Mouse (Mus musculus) natural killer cell, adult 2 months (primary cell): ENCODE results near the gene Klf16.
A peak's percentile ranks its signal among the peaks of the same experiment; 100 is the strongest.

Experiments used
- DNase-seq, 2 experiments: peaks; one replicate each; pipeline ENCODE4 v3.0.0; 2022; ENCODE audit warnings: low spot score in 2 of 2

Gene Klf16

DNA sequence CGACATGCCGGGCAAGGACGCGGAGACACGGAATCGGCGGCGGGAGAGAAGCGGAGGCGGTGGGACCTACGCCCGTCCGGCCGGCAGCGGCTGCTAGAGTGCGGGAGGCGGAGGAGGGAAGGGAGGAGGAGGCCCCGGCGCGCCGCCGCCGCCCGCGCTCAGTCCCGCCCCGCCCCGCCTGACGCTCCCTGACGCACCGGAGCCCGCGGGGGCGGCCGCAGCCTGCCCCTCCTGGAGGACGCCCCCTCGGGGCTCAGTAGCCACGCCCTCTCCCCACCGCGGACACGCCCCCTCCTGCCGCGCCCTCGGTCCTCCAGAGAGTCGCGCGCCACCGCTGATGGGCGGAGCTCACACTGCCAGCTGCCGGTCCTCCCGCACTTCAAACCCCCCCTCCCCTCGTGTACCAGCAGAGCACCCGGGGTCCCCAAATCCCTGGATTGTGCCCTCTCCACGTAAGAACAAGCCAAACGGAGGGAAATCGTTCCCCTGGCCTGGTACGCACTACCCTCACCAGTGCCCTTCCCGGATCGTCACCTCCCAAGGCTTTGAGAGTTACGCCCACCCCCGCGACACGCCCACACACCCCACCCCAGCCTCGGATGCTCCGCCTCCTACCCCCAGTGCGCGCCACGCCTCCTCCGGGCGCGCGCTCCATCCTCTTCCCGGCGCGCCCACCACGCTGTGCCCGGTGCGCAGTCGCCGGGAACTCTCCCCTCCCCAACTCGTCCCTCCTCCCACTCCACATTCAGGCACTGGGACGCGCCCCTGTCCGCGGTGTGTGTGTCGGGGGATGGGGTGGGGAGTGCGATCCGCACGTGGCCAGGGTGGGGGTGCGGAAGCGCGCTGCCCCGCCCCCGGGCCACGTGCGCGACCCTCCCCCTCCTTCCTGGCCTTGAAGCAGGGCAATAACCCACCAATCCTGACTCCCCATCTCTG, at the start of gene Klf16:
Gene Klf16, minus strand, starts transcription at position 127 of the 936 bp plus-strand sequence.
- peak; percentile 99 for DNase-seq

DNA sequence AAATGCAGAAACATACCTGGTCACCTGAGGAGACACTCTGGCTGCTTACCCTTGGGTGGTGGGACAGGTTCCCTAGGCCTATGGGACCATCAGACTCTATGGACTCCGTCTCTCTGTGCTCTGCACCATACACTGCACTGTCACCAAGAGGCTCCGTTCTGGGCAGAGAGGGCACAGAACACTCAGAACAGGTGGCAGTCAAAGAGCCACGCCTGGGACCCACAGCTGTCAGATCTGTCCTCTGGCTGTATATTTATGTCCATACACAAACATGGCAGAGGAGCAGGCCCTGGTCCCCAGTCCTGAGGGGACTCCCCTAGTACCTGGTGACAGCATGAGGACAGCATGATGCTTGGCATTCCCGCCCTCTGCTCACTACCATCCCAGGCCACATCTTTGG, 48.6 kb upstream of the Klf16 start:
- no peak for DNase-seq

DNA sequence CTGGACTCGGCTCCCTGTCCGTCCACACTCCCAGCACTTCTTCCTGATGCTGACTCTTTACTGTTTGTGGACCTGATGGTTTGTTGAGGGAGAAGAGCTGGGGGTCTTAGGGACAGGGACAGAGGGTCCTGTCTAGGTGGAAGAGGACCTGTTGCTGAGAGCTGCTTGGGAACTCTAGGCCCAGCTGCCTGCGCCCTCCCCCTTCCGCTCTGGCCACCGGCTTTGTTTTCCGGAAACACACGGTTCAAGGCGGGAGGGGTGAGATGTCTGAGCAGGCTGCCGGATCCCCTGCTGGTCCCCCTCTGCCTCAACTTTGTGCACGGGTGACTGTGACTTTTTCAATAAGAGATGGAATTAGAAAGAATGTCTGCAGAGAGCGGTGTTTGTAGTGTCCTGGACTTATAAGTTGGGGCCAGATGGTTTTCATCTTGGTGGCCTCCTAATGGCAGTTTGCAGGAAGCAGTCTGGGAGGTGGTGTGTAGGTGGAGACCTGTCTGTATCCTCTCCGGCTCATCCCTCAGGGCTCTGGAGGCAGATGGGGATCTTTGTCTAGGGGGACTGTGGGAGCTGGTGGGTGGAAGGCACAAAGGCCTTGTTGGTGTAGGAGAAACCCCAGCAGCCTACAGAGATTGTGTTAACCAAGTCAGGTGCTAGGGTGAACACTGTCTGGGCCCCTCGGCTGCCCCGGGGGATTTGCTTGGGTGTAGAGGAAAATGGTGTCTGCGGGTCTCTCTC, 46.5 kb upstream of the Klf16 start:
- peak; percentile 80 to 81 for DNase-seq

DNA sequence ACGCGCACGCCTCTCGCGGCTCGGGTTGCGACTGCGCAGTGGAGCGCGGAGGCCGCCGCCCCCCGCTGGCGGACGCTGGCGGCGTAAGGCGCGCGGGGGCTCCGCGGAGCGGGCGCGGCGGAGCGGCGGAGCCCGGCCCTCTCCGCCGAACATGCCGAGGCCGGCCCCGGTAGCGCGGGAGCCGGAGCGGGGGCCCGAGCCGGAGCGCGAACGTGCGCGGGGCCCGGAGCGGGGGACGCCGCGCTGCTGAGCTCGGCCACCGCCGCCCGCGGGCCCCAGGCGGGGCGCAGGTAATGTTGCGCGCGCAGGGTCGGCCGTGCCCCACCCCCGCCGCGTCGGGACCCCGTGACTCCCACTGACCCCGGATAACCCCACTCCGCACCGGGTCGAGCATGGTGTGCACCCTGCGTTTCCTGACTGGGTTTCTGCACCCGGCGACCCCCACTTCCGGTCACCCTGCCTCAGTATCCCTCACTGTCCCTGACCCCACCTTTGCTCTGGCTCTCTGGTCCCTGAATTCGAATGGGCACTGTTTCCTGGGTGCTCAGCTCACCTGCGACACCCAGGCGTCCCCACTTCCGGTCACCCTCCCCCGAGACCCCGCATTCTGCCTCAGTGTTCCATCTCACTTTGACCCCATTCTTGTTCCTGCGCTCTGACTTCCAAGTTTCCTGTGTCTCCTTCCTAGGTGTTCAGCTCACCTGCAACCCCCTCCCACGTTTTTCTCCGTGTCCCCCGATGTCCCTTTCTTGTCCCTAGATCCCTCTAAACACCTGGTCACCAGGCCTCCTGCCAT, 45.7 kb upstream of the Klf16 start, which contains the start of gene Csnk1g2:
Gene Csnk1g2, plus strand, starts transcription at position 178 of the 796 bp plus-strand sequence.
- peak; percentile 73 to 79 for DNase-seq

DNA sequence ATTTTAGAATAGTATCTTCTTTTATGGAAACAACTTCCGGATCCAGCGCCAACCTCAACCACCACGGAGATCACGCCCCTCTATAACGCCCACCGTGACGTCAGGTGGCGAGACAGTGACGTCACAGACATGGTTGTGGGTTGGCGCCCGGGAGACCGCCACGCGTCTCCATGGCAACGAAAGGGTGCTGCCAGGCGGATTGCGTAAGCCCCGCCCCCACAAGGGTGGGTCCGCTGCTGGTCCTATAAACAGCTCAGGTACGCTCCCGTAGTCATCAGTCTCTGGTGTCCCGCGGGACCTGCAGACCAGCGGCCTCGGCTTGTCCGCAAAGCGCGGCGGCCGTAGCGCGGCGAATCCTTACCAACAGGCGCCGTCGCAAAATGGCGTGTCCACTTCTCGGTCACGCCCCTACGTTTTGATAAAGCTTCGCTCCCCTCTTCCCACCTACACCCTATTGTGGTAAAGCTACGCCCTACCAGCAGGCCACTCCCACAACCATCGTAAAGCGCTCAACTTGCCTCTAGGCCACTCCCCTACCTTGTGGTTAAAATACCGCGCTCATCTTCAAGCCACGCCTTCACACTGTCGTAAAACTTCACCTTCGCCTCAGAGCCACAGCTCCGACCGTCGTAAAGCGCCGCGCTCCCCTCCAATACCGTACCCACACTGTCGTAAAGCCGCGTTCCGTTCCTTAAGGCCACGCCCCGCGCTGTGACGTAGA, 45.0 kb upstream of the Klf16 start:
- DNase-seq: peak; percentile 100

DNA sequence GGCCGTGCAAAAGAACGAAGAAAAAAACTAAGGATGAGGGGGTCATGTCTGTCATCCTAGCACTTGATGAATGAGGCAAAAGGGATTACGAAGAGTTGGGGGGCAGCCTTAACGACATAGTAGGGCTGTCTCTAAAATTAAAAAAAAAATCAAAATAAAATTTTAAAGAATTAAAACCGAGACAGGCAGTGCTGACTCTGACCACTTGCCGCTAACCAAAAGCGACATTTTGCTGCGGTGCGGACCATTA, 44.5 kb upstream of the Klf16 start:
- no peak for DNase-seq

DNA sequence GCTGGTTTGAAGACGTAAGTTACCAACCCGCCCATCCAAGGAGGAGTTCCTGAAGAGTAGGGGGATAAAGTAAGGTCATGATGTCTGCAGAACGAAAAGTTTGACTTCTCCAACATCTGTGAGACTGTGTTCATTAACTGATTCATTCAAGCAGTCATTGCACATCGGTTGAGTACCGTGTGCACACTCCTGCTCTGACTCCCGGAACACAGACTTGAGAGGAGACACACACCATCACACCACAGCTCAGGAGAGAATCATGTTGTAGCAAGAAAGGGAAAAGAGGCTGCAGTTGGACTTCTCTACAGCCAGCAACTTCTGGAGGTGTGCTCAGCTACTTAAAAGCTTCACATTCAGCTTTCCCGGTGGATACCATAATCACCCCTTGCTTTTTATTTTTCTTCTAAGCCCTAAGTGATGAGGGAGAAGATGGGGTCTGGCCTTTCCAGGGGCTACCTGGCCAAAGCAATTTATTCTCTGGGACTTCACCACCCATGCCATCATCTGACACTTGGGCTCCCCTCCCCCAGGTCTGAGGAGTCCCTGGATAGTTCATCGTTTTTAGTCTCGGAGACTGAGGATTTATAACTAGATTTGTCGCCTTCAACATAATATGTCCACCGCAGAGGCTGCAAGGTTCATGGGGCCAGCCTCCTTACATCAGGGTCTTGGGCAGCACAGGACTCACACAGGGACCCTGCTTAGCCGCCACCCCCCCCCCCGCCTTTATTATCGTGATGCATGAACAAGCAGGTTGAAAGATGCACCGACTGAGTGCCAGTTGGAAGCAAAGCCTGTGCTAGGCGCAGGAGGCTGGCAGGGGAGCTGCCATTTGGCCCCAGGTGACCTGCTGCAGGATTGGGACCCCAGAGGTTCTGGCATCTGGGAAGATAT, 43.9 kb upstream of the Klf16 start:
- DNase-seq: no peak

DNA sequence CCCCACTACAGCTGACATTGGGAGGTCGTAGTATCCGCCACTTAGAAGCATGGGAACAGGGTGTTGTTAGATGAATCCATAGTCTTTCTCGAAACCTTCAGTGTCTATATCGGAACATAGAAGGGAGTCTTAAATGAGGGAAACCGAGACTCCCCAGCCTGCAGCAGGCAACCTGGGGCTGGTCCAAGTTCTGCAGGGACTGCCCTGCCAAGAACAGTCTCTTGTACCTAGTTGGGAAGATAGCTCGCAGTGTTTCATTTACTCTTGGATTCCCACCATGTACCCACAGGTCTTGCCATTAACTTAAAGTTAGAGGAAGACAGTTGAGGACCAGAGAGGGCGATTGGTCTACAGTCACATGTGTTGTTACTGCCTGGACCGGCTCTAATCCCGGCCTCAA, 43.2 kb upstream of the Klf16 start:
- no peak for DNase-seq

DNA sequence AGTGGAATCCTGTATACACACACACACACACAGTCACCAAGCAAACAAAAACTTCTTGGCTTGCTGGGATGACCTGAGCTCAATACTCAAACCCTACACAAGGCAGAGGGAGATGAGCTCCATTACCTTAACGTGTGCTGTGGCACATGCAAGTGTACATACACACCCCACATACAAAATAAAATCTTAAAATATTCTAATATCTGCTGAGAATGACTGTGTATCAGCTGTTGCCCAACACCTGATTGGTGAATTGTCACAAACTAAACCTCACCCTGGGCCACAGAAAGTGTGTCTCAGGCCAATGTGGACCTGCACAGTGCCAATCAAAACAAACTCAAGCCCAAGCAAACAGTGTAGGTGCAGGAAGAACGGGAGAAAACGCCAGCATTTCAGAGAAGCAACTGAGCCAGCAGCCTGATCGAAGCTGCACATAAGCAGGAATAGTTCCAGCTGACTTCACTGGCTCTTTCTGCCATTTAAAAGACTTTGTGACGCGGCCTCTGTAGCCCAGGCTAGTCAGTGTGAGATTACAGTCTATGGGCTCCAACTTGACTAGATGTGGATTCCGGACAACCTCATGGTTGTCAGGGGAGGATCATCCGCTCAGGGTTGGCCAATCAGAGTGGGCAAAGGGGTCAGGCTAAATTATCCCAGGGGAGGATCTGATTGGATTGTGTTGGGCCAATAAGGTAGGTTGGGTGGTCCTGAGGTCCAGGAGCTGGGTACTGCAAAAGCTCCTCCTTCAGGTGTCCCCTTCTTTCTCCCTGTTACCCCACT, 42.5 kb upstream of the Klf16 start:
- no peak for DNase-seq

DNA sequence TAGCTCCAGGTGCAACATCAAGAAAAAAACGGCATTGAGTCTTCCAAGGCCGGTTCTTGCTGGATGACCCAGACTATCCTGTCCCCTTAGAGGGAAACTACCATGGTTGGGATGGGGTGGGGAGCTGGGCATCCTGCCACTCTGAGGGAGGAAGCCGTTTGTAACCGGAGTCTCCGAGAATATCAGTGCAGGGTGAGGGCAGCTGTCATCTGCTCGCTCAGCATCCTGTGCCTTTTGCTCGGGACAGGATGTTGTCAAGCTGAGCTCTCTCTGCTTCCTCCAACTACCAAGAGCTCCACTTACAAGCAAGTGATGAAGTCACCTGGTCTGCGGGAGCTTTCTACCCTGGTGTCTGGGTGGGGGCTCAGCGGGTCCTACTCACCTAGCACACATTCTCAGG, 41.1 kb upstream of the Klf16 start:
- peak; percentile 58 to 67 for DNase-seq

DNA sequence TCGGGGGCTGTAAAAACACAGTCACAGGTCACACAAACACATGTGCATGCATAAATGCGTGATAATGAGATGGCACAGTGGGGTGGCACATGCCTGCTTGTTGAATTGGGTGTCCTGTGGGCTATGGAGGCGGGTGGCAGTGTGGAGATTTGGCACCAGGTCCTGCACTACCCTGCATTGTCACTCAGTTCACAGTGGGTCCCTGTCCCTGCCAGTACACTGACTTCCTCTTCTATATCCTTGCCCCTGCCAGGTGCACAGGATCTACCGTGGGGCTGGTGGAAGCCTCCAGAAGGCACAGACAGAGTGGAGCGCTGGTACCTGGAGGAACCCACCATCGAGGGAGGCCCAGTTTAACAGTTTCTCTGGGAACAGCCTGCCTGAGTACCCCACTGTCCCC, 37.2 kb upstream of the Klf16 start:
- DNase-seq: no peak

DNA sequence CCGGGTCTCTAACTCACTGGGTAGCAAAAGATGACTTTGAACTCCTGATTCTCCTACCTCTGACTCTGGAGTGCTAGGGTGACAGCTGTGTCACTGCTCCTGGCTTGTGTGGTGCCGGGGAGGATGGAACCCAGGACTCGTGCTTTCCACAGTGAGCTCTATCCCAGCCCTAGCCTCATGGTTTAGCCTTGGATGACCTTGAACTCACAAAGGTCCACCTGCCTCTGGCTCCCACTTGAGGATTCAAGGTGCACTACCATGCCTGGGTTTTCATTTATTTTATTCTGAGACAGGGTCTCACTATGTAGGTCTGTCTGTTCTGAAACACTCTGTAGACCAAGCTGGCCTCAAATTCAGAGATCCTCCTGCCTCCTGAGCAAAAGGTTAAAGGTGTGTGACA, 36.7 kb upstream of the Klf16 start:
- no peak for DNase-seq

DNA sequence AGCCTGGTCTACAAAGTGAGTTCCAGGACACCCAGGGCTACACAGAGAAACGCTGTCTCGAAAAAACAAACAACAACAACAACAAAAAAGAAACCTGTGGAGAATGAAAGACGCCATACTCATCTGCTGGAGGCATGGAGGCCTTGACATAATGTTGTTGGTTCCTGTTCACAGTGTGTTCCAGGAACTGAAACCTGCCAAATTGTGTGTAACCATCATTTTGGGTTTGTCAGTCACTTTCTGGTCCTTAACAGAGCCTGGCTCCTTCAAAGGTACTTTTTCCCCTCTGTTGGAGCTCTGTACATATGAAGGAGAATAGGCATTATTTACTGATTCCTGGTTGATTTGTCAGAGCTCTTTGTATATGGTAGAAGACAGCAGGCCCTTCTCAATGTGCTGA, 34.8 kb upstream of the Klf16 start:
- DNase-seq: no peak

DNA sequence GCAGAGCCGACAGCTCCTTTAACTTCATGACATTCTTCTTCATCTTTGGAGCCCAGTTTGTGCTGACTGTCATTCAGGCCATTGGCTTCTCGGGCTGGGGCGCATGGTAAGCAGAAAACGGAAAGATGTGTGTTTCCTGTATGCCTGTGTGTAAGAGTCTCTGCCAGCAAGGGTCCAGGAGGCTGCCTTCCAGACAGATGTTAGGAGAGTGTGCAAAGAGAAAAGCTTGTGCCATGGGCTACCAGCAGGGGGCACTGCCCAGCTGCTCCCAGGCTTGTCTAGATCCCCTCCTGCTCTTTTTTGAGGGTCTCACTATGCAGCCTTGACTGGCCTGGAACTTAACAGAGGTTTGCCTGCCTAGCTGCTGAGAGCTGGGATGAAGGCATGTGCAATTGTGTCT, 33.9 kb upstream of the Klf16 start:
- DNase-seq: peak; percentile 57 to 67

DNA sequence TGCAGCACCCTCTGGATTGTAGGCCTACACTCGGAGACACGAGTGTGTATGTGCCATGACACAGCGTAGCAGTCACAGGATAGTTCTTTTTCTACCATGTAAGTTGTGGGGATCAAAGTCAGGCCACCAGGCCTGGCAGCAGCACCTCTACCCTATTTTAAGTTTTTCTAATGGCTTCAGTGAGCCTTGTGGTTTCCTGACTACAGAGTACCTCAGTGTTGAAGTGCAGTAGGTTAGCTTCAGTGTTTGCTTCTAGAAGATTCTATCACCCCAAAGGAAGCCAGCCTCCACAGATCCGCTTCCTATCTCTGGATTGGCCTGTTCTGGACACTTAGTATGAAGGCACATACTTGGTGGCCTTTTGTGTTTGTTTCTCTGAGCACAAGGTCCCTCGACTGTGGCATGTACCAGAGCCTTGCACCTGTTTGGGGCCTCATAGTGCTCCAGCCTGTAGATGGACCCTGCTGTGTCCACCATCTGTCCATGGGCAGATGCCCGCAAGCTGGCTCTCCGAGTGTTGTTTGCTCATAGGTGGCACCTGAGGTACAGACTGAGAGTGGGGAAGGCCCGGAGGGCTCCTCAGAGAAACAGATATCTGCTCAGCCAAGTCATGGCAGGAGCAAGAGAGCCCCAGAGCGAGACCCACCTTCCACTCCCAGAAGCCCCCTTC, 33.1 kb upstream of the Klf16 start:
- no peak for DNase-seq

DNA sequence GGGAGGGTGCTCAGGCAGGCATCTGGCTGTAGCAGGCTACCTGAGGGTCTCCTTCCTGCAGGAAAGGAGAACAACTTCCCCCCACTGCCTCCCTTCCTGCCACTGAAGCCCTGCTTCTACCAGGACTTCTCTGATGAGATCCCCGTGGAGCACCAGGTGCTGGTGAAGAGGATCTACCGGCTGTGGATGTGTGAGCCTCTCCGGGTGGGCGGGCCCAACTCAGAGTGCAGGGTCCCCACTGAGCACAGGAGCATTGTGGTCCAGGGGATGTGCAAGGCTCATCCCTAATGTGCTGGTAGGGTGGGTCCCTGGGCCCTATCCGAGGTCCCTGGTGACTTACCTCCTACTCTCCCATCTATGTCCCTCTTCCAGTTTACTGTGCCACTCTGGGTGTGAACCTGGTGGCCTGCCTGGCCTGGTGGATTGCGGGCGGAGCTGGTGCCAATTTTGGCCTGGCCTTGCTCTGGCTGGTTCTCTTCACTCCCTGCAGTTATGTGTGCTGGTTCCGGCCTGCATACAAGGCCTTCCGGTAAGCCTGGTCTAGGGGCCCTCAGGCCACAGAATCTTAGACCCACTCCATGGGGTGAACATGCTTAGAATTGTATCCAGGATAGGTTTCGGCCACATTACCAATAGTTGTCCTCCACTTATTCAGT, 32.3 kb upstream of the Klf16 start:
- DNase-seq: no peak

DNA sequence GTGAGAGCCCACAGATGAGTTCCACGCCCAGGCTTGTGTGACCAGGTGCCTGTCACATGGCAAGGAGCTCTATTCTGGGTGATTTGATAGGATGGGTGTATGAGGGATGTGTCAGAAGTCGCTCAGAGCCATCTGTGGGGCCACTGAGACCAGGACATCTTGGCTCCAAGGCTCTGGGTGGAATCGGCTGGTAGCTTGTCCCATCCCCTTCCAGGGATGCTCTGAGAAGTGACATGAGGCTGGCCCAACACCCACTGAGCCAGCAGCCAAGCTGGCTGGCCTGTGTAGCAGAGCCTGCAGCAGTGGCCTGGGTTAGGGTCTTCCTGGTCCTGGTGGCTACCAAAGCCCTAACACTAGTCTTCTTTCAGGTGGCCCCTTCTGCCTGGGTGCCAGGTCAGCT, 31.3 kb upstream of the Klf16 start:
- no peak for DNase-seq

DNA sequence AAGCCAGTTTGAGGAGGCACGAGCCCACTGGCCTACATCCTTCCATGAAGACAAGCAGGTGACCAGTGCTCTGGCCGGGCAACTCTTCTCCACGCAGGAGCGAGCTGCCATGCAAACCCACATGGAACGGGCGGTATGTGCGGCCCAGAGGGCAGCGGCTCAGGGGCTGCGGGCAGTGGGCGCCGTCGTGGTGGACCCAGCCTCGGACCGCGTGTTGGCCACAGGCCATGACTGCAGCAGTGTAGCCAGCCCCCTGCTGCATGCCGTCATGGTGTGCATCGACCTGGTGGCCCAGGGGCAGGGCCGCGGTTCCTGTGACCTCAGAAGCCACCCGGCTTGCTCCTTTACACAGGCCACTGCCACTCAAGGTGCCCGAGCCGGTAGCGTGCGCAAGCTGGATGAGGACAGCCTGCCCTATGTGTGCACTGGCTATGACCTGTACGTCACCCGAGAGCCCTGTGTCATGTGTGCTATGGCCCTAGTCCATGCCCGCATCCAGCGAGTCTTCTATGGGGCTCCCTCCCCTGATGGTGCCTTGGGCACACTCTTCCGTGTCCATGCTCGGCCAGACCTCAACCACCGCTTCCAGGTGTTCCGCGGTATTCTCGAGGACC, 29.7 kb upstream of the Klf16 start:
- no peak for DNase-seq
